In genomic region chr2:65093990-65094389, GRCm38 (mm10) we compare ENCODE assay signal across 17 mouse cellular contexts.
DNase-seq lines count a peak whose midpoint lies in the region; ATAC-seq and TF ChIP-seq lines count a peak whose summit lies in the region.
"Had no signal": no experiment of that assay in that cellular context is flagged by ENCODE, and none has a peak within 500 bp of the region (broad histone marks: within the 10 kb centered on the region; RNA-seq: fewer than 3 reads in every experiment).

No protein-coding gene starts in this region.

- H3K4me1 ChIP-seq in kidney, postnatal 0 days (replicated peaks; ENCODE audit: insufficient read depth, low read length) = no peaks in the 10 kb centered on the region
- H3K4me1 ChIP-seq in kidney, embryonic 14.5 days (ENCODE audit: control insufficient read depth, insufficient read depth, low read length) = no peaks in the 10 kb centered on the region
- H3K4me1 ChIP-seq in midbrain, embryonic 14.5 days (ENCODE audit: control insufficient read depth, insufficient read depth, low read length) = 0 out of 2 replicates have a peak, but pooled peaks cover 2% of the 10 kb centered on the region
- no peaks in the 10 kb centered on the region for H3K4me1 ChIP-seq in midbrain, embryonic 16.5 days (ENCODE audit: control insufficient read depth, insufficient read depth, low read length)
- H3K4me1 ChIP-seq: embryonic facial prominence, embryonic 13.5 days had no signal

- no peak for TF ChIP-seq POLR2A in brain, embryonic 14.5 days (IDR thresholded peaks at IDR 0.05; ENCODE audit: borderline replicate concordance, extremely low read depth, insufficient read depth, insufficient read length, poor library complexity, severe bottlenecking)

- peak; percentile 9 to 40 for DNase-seq in frontal cortex, adult 2 months (ENCODE audit: extremely low spot score in 1 of 2, low spot score in 1 of 2)
- DNase-seq in frontal cortex, postnatal 25 days (ENCODE audit: low spot score in 2 of 2) = no peak
- DNase-seq in kidney, postnatal 0 days (ENCODE audit: low spot score) = peak; percentile 27
- peak; percentile 19 for DNase-seq in midbrain, embryonic 14.5 days
- peak; percentile 82 for DNase-seq in brain, embryonic 14.5 days (ENCODE audit: low read depth)
- no peak for DNase-seq in adrenal gland, postnatal 4 days (ENCODE audit: low spot score in 2 of 2)
- DNase-seq: adrenal gland, postnatal 36 days; cerebellum, adult 11 months; cerebellum, postnatal 36 days; heart, adult 11 months; kidney, adult 9 months; right cerebral cortex, postnatal 14 days had no signal

- no peak overlapping the region for H3K4me2 ChIP-seq in kidney, postnatal 0 days (ENCODE audit: low read length)
- H3K4me2 ChIP-seq in kidney, embryonic 14.5 days (replicated peaks; ENCODE audit: low read depth, low read length) = no peak overlapping the region
- H3K4me2 ChIP-seq in midbrain, embryonic 14.5 days (ENCODE audit: low read length) = no peak overlapping the region
- no peak overlapping the region for H3K4me2 ChIP-seq in midbrain, embryonic 16.5 days (ENCODE audit: low read length)
- H3K4me2 ChIP-seq: embryonic facial prominence, embryonic 13.5 days had no signal

- H3K27me3 ChIP-seq in kidney, postnatal 0 days (ENCODE audit: insufficient read depth, low read length) = no peaks in the 10 kb centered on the region
- H3K27me3 ChIP-seq in kidney, embryonic 14.5 days (ENCODE audit: control insufficient read depth, insufficient read depth, low read length) = no peaks in the 10 kb centered on the region
- H3K27me3 ChIP-seq in midbrain, embryonic 14.5 days (ENCODE audit: control insufficient read depth, insufficient read depth, low read length) = no peaks in the 10 kb centered on the region
- H3K27me3 ChIP-seq in midbrain, embryonic 16.5 days (ENCODE audit: control insufficient read depth, insufficient read depth, low read depth, low read length) = no peaks in the 10 kb centered on the region
- H3K27me3 ChIP-seq: embryonic facial prominence, embryonic 13.5 days had no signal

- H3K4me3 ChIP-seq in kidney, postnatal 0 days (replicated peaks; ENCODE audit: low read depth, low read length) = no peak overlapping the region
- H3K4me3 ChIP-seq in kidney, embryonic 14.5 days (ENCODE audit: low read length) = no peak overlapping the region
- H3K4me3 ChIP-seq in midbrain, embryonic 14.5 days (replicated peaks; ENCODE audit: low read depth, low read length) = no peak overlapping the region
- H3K4me3 ChIP-seq in midbrain, embryonic 16.5 days (ENCODE audit: low read depth, low read length) = no peak overlapping the region
- H3K4me3 ChIP-seq: embryonic facial prominence, embryonic 13.5 days; left cerebral cortex, adult 2 months had no signal

- ATAC-seq in kidney, postnatal 0 days (replicated peaks; ENCODE audit: low FRiP score, low read depth) = no peak
- no peak for ATAC-seq in kidney, embryonic 14.5 days (ENCODE audit: low FRiP score, low TSS enrichment)
- no peak for ATAC-seq in midbrain, embryonic 14.5 days (ENCODE audit: low FRiP score, low TSS enrichment)
- ATAC-seq in midbrain, embryonic 16.5 days = no peak

- H3K36me3 ChIP-seq in kidney, postnatal 0 days (ENCODE audit: insufficient read depth, low read length) = peaks cover 12% of the 10 kb centered on the region; the same call in 1 of the 2 replicates
- H3K36me3 ChIP-seq in kidney, embryonic 14.5 days (ENCODE audit: control insufficient read depth, insufficient read depth, low read length) = peaks cover 6% of the 10 kb centered on the region; the same call in 1 of the 2 replicates
- H3K36me3 ChIP-seq in midbrain, embryonic 14.5 days (ENCODE audit: control insufficient read depth, insufficient read depth, low read length) = no peaks in the 10 kb centered on the region
- H3K36me3 ChIP-seq in midbrain, embryonic 16.5 days (ENCODE audit: control insufficient read depth, insufficient read depth, low read length) = no peaks in the 10 kb centered on the region
- H3K36me3 ChIP-seq: embryonic facial prominence, embryonic 13.5 days; G1E had no signal

- H3K9me3 ChIP-seq in kidney, postnatal 0 days (replicated peaks; ENCODE audit: low read length) = no peaks in the 10 kb centered on the region
- H3K9me3 ChIP-seq in kidney, embryonic 14.5 days (ENCODE audit: control insufficient read depth, low read length) = no peaks in the 10 kb centered on the region
- H3K9me3 ChIP-seq in midbrain, embryonic 14.5 days (ENCODE audit: control insufficient read depth, low read length) = no peaks in the 10 kb centered on the region
- H3K9me3 ChIP-seq in midbrain, embryonic 16.5 days (replicated peaks; ENCODE audit: control insufficient read depth, low read length, poor library complexity, severe bottlenecking) = no peaks in the 10 kb centered on the region
- H3K9me3 ChIP-seq: embryonic facial prominence, embryonic 13.5 days had no signal

- no peak overlapping the region for H3K27ac ChIP-seq in kidney, postnatal 0 days
- no peak overlapping the region for H3K27ac ChIP-seq in kidney, embryonic 14.5 days (ENCODE audit: low read depth, low read length)
- H3K27ac ChIP-seq in midbrain, embryonic 14.5 days (replicated peaks; ENCODE audit: low read depth, low read length) = no peak overlapping the region
- H3K27ac ChIP-seq in midbrain, embryonic 16.5 days (ENCODE audit: low read length) = no peak overlapping the region
- H3K27ac ChIP-seq: embryonic facial prominence, embryonic 13.5 days; left cerebral cortex, adult 2 months had no signal

- H3K9ac ChIP-seq in kidney, postnatal 0 days (ENCODE audit: low read depth, low read length) = no peak overlapping the region
- no peak overlapping the region for H3K9ac ChIP-seq in kidney, embryonic 14.5 days (ENCODE audit: low read depth, low read length)
- no peak overlapping the region for H3K9ac ChIP-seq in midbrain, embryonic 14.5 days (replicated peaks; ENCODE audit: low read length)
- no peak overlapping the region for H3K9ac ChIP-seq in midbrain, embryonic 16.5 days (ENCODE audit: low read depth, low read length)
- H3K9ac ChIP-seq: embryonic facial prominence, embryonic 13.5 days had no signal

- no peak for TF ChIP-seq CTCF in kidney, postnatal 0 days (IDR thresholded peaks at IDR 0.05; ENCODE audit: low read depth)
- TF ChIP-seq CTCF in brain, embryonic 14.5 days (IDR thresholded peaks at IDR 0.05; ENCODE audit: borderline replicate concordance, extremely low read depth, insufficient read depth, insufficient read length) = no peak

- 80% methylated on average over 2 of the region's 2 CpGs for WGBS in kidney, postnatal 0 days
- 89% methylated on average over 2 of the region's 2 CpGs for WGBS in kidney, embryonic 14.5 days
- WGBS in midbrain, embryonic 14.5 days = 85% methylated on average over 2 of the region's 2 CpGs
- WGBS in midbrain, embryonic 16.5 days = 77% methylated on average over 2 of the region's 2 CpGs

Comparison
In these comparisons a context has a peak if more than half of its experiments do, and no peak if none do; other contexts are left out.
1. DNase-seq: peak in frontal cortex, adult 2 months (2 of 2), kidney, postnatal 0 days (single experiment), midbrain, embryonic 14.5 days (single experiment) and brain, embryonic 14.5 days (single experiment); none in frontal cortex, postnatal 25 days (0 of 2) and adrenal gland, postnatal 4 days (0 of 2).